Mouse (Mus musculus): Measurements from ENCODE around the gene 1700025C18Rik. TPM values are rescaled to one million over a fixed set of nuclear protein-coding genes. Genes with fewer than 3 reads are reported as not detected.

The 1700025C18Rik gene
- polyA plus RNA-seq (2016; fragmentation: Nextera tagmentation; extraction: Ambion mirVana): not detected in 2 replicates

GRCm38 (mm10) chr2:165090650-165091049 lies at the start of gene 1700025C18Rik:
TSS of gene 1700025C18Rik (minus strand) at chr2:165090750.
- Histone ChIP-seq H3K36me3 (no peaks in the 10 kb centered on the region), H3K27ac (replicated peaks) (0 out of 2 replicates have a peak within 1 kb of the TSS, but pooled peaks have one; percentile 0)
- 92% methylated on average over 2 of the region's 2 CpGs for WGBS

GRCm38 (mm10) chr2:165136049-165136448 lies 45.5 kb upstream of the 1700025C18Rik start:
- Histone ChIP-seq H3K9me3 (no peaks in the 10 kb centered on the region), H3K9ac (replicated peaks) (peak overlapping the region; percentile 24; the same call in 1 of the 2 replicates), H3K4me3 (no peak overlapping the region), H3K27me3 (peaks cover 37% of the 10 kb centered on the region), H3K27ac (replicated peaks) (peak overlapping the region; percentile 91), H3K4me2 (replicated peaks) (no peak overlapping the region), H3K4me1 (peaks cover 96% of the 10 kb centered on the region), H3K36me3 (no peaks in the 10 kb centered on the region)
- ATAC-seq (ENCODE audit: low FRiP score, low read depth): peak; percentile 79
- 2% methylated on average over 16 of the region's 16 CpGs for WGBS

More at GRCm38 (mm10) chr2:165090650-165091049, at the start of gene 1700025C18Rik:
- H3K4me3 ChIP-seq: no peak within 1 kb of the TSS
- H3K4me1 ChIP-seq: peaks cover 14% of the 10 kb centered on the region
- H3K4me2 ChIP-seq (replicated peaks): no peak within 1 kb of the TSS
- no peak for ATAC-seq (ENCODE audit: low FRiP score, low read depth)
- H3K27me3 ChIP-seq: peaks cover 21% of the 10 kb centered on the region
- H3K9me3 ChIP-seq: no peaks in the 10 kb centered on the region
- H3K9ac ChIP-seq (replicated peaks): no peak within 1 kb of the TSS

GRCm38 (mm10) chr2:165133566-165133965 lies 43.0 kb upstream of the 1700025C18Rik start:
- Histone ChIP-seq H3K27ac (replicated peaks) (peak overlapping the region; percentile 91), H3K4me3 (no peak overlapping the region), H3K36me3 (no peaks in the 10 kb centered on the region), H3K4me2 (replicated peaks) (peak overlapping the region; percentile 30), H3K4me1 (peaks cover 90% of the 10 kb centered on the region), H3K9ac (replicated peaks) (peak overlapping the region; percentile 46; the same call in 1 of the 2 replicates), H3K27me3 (peaks cover 36% of the 10 kb centered on the region), H3K9me3 (no peaks in the 10 kb centered on the region)
- peak; percentile 48 for ATAC-seq (ENCODE audit: low FRiP score, low read depth)
- WGBS: 0% methylated on average over 15 of the region's 15 CpGs

- H3K36me3 ChIP-seq: no peaks in the 10 kb centered on the region
- peak overlapping the region; percentile 18; the same call in 1 of the 2 replicates for H3K4me2 ChIP-seq (replicated peaks)
- H3K9ac ChIP-seq (replicated peaks): no peak overlapping the region
- peaks cover 37% of the 10 kb centered on the region for H3K27me3 ChIP-seq
- H3K4me1 ChIP-seq: peaks cover 86% of the 10 kb centered on the region
- no peak overlapping the region for H3K4me3 ChIP-seq
- WGBS: 9% methylated on average over 12 of the region's 12 CpGs
- peak; percentile 48 for ATAC-seq (ENCODE audit: low FRiP score, low read depth)
- peak overlapping the region; percentile 76 for H3K27ac ChIP-seq (replicated peaks)
- no peaks in the 10 kb centered on the region for H3K9me3 ChIP-seq
These were observed 40.9 kb upstream of the 1700025C18Rik start for GRCm38 (mm10) chr2:165131428-165131827.

GRCm38 (mm10) chr2:165129189-165129588 lies 38.6 kb upstream of the 1700025C18Rik start:
- Histone ChIP-seq H3K27me3 (peaks cover 50% of the 10 kb centered on the region), H3K4me3 (no peak overlapping the region), H3K36me3 (no peaks in the 10 kb centered on the region), H3K4me2 (replicated peaks) (no peak overlapping the region), H3K4me1 (peaks cover 67% of the 10 kb centered on the region), H3K27ac (replicated peaks) (0 out of 2 replicates have a peak overlapping the region, but pooled peaks have one; percentile 39), H3K9ac (replicated peaks) (no peak overlapping the region), H3K9me3 (no peaks in the 10 kb centered on the region)
- 50% methylated on average over 4 of the region's 4 CpGs for WGBS
- no peak for ATAC-seq (ENCODE audit: low FRiP score, low read depth)

- Histone ChIP-seq H3K4me3 (no peak overlapping the region), H3K4me2 (replicated peaks) (no peak overlapping the region), H3K27me3 (peaks cover 53% of the 10 kb centered on the region), H3K36me3 (0 out of 2 replicates have a peak, but pooled peaks cover 11% of the 10 kb centered on the region), H3K4me1 (peaks cover 46% of the 10 kb centered on the region), H3K9me3 (no peaks in the 10 kb centered on the region), H3K9ac (replicated peaks) (no peak overlapping the region), H3K27ac (replicated peaks) (peak overlapping the region; percentile 60)
- 12% methylated on average over 10 of the region's 10 CpGs for WGBS
- 0 out of 2 replicates have a peak, but pooled peaks have one; percentile 41 for ATAC-seq (ENCODE audit: low FRiP score, low read depth)
These were observed 36.5 kb upstream of the 1700025C18Rik start for GRCm38 (mm10) chr2:165126896-165127562.

GRCm38 (mm10) chr2:165121206-165121840 lies 30.8 kb upstream of the 1700025C18Rik start:
- no peak overlapping the region for H3K4me3 ChIP-seq
- no peaks in the 10 kb centered on the region for H3K9me3 ChIP-seq
- peaks cover 18% of the 10 kb centered on the region for H3K4me1 ChIP-seq
- no peak overlapping the region for H3K27ac ChIP-seq (replicated peaks)
- no peak overlapping the region; the same call in 1 of the 2 replicates for H3K4me2 ChIP-seq (replicated peaks)
- no peak overlapping the region for H3K9ac ChIP-seq (replicated peaks)
- WGBS: 34% methylated on average over 10 of the region's 10 CpGs
- 0 out of 2 replicates have a peak, but pooled peaks cover 11% of the 10 kb centered on the region for H3K36me3 ChIP-seq
- 0 out of 2 replicates have a peak, but pooled peaks have one; percentile 38 for ATAC-seq (ENCODE audit: low FRiP score, low read depth)
- peaks cover 64% of the 10 kb centered on the region for H3K27me3 ChIP-seq

GRCm38 (mm10) chr2:165120765-165121164 lies 30.2 kb upstream of the 1700025C18Rik start:
- H3K36me3 ChIP-seq: 0 out of 2 replicates have a peak, but pooled peaks cover 11% of the 10 kb centered on the region
- H3K4me1 ChIP-seq: peaks cover 16% of the 10 kb centered on the region
- H3K4me2 ChIP-seq (replicated peaks): no peak overlapping the region
- no peak overlapping the region for H3K27ac ChIP-seq (replicated peaks)
- H3K4me3 ChIP-seq: no peak overlapping the region
- H3K9me3 ChIP-seq: no peaks in the 10 kb centered on the region
- no peak overlapping the region for H3K9ac ChIP-seq (replicated peaks)
- WGBS: 86% methylated on average over 9 of the region's 9 CpGs
- peaks cover 64% of the 10 kb centered on the region for H3K27me3 ChIP-seq
- no peak for ATAC-seq (ENCODE audit: low FRiP score, low read depth)

GRCm38 (mm10) chr2:165113733-165114132 lies 23.2 kb upstream of the 1700025C18Rik start:
- peaks cover 16% of the 10 kb centered on the region for H3K4me1 ChIP-seq
- peak; percentile 61 for ATAC-seq (ENCODE audit: low FRiP score, low read depth)
- no peak overlapping the region for H3K27ac ChIP-seq (replicated peaks)
- no peak overlapping the region for H3K4me3 ChIP-seq
- peaks cover 99% of the 10 kb centered on the region for H3K27me3 ChIP-seq
- no peaks in the 10 kb centered on the region for H3K36me3 ChIP-seq
- H3K4me2 ChIP-seq (replicated peaks): no peak overlapping the region
- H3K9ac ChIP-seq (replicated peaks): no peak overlapping the region
- 25% methylated on average over 11 of the region's 11 CpGs for WGBS
- H3K9me3 ChIP-seq: no peaks in the 10 kb centered on the region

- Histone ChIP-seq H3K9ac (replicated peaks) (no peak overlapping the region), H3K27ac (replicated peaks) (no peak overlapping the region), H3K4me2 (replicated peaks) (peak overlapping the region; percentile 24), H3K4me3 (no peak overlapping the region), H3K36me3 (no peaks in the 10 kb centered on the region), H3K9me3 (no peaks in the 10 kb centered on the region), H3K4me1 (peaks cover 14% of the 10 kb centered on the region), H3K27me3 (peaks cover 97% of the 10 kb centered on the region)
- ATAC-seq (ENCODE audit: low FRiP score, low read depth): peak; percentile 69
- under 1% methylated on average over 54 of the region's 54 CpGs for WGBS
These were observed 21.6 kb upstream of the 1700025C18Rik start for GRCm38 (mm10) chr2:165112149-165112548.

- no peak for ATAC-seq (ENCODE audit: low FRiP score, low read depth)
- Histone ChIP-seq H3K4me2 (replicated peaks) (no peak overlapping the region), H3K9me3 (no peaks in the 10 kb centered on the region), H3K9ac (replicated peaks) (no peak overlapping the region), H3K36me3 (no peaks in the 10 kb centered on the region), H3K27me3 (peaks cover 89% of the 10 kb centered on the region), H3K27ac (replicated peaks) (no peak overlapping the region), H3K4me3 (no peak overlapping the region), H3K4me1 (peaks cover 18% of the 10 kb centered on the region)
- 22% methylated on average over 18 of the region's 18 CpGs for WGBS
These were observed 16.0 kb upstream of the 1700025C18Rik start for GRCm38 (mm10) chr2:165106585-165106984.
